Mouse (Mus musculus): ENCODE data around the gene Mical3. TPM values are rescaled to one million over a fixed set of nuclear protein-coding genes. Genes with fewer than 3 reads are reported as not detected.

The Mical3 gene
- 12.8 and 15.3 TPM in 2 replicates for polyA plus RNA-seq (2015; fragmentation: Nextera tagmentation; extraction: Ambion mirVana)

DNA sequence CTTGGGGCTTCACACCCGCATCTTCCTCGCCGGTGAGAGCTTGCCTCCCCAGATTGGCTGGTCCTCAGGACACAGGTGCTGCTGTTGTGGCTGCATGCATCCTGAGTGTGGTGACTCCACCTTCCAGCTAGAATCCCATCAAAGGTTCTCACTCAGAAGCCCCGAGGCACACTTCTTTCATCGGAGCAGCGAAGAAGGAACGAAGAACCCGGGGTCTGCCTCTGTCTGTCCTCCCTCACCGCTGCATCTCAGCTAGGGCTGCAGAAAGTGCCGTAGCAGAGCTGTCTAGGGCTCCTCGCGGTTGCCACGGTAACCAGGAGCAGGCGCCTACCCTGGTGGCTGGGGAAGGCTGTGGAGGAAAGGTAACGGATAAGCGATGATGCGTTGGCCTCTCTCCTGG is at the start of gene Mical3:
TSS of gene Mical3 (minus strand) at position 227 of the 400 bp plus-strand sequence.
- DNase-seq (ENCODE audit: low spot score): peak; percentile 49

DNA sequence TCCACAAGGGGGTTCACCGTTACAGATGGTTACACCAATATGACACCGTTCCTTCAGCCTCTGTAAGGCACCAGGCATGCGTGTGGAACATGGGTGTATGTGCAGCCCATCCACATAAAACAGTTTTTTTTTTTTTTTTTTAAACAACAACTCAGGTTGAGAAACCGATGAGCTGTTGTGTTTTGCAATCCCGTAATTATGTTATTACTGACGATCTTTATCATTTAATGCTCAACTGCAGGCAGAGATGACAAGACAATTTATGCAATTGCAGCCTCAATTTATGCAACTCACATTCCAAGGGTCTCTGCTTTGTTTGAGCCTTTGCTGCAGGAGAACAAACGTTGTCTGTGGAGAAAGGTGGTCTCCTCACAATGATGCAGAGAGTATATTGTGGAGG is 49.0 kb upstream of the Mical3 start:
- DNase-seq (ENCODE audit: low spot score): no peak

GRCm38 (mm10) chr6:121178700-121179358 is 48.0 kb upstream of the Mical3 start:
- peak; percentile 68 for DNase-seq (ENCODE audit: low spot score)

GRCm38 (mm10) chr6:121177118-121177708 is 46.4 kb upstream of the Mical3 start:
- no peak for DNase-seq (ENCODE audit: low spot score)

GRCm38 (mm10) chr6:121176731-121177098 is 45.9 kb upstream of the Mical3 start:
- DNase-seq (ENCODE audit: low spot score): no peak

DNA sequence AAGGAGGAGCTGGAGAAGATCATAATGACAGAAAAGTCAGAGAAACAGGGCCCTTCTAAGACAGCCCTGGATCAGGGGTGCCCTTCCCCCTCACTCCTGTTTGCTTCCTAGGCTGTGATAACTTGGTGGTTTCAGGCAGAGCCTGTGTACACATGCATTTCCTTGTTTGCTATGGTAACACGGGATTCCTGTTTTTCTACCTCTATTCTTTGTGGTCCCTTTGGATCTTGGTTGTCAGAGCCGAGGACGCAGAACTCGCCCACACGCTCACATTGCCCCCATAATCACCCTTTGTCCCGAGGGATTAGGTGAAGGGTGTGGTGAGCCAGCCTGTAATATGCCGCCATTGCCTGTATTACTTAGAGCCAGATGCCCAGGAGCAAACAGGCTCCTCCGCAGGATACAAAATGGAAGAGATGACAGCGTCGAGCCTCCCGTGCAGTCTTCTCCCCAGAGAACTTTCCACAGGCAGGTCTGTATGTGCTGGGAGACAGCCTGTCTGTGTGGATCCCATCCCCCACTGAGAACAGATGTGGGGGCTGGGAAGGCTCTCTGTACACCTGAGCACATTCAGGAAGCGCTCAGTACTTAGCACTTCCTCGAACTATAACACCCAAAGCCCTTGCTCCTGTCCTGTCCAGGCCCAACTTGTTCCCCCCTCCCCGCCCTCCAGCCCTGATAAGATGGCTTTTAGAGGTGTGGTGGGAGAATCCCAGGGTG is 45.4 kb upstream of the Mical3 start:
- DNase-seq (ENCODE audit: low spot score): no peak

- no peak for DNase-seq (ENCODE audit: low spot score)
Measured at GRCm38 (mm10) chr6:121174761-121175160, 44.0 kb upstream of the Mical3 start.

- DNase-seq (ENCODE audit: low spot score): no peak
Measured at GRCm38 (mm10) chr6:121173471-121173870, 42.7 kb upstream of the Mical3 start.

DNA sequence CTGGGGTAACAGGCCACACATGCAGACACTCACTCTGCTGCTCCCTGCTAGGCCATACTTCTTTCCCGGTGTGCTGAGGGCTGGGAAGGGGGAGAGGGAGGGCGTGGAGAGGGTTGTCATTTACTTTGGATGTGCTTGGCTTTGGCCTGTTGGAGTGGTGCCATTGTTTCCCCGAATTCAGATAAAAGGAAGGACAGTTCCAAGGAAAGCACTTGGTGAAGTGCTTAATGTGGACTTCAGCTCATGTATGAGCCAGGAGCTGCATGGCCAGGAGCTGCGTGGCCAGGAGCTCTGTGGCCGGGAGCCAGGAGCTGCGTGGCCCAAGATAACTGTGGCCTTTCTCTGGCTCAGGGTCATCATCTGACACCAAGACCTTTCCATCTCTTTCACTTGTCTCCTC is 40.3 kb upstream of the Mical3 start:
- no peak for DNase-seq (ENCODE audit: low spot score)

- DNase-seq (ENCODE audit: low spot score): no peak
Measured at GRCm38 (mm10) chr6:121167381-121167975, 36.7 kb upstream of the Mical3 start.

DNA sequence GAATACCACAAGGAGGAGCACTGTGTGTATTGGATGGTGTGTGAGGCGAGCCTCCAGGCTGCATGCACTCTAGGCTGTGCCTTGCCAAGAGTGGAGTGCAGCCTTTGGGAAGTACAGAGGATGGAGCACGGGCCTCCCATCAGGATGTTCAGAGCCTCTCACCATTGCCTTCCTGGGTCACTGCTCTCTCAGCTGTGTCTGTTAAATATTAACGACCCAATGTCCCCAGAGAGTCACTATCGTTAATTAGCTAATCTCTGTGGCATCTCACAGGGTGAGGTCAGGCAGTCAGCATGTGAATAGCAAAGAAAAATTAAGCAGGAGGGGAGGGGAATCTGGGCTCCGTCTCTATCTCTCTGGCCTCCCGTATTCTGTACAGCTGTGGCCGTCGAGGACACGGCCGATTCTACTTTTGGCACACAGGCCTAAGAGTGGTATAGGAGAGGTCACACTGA is 35.3 kb upstream of the Mical3 start:
- DNase-seq (ENCODE audit: low spot score): no peak

GRCm38 (mm10) chr6:121162616-121163015 is 31.8 kb upstream of the Mical3 start:
- no peak for DNase-seq (ENCODE audit: low spot score)

DNA sequence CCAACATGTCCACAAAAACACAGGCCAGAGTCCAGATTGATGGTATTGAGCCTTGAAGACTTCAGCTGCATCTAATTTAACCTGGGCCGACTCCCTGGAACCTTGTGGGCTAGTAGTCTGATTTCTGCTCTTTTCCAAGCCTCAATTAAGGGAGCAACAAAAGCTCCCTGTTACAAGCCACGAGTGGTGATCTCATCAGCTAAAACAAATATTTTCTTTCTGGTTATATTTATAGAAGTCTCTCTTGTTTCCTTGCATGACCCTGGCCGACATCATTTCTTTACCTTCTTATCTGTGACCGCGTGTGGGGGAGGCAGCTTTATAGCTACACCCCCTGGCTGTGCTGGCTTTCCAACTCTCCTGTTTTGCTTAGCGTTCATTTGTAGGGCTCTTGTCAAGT is 29.3 kb upstream of the Mical3 start:
- no peak for DNase-seq (ENCODE audit: low spot score)

- DNase-seq (ENCODE audit: low spot score): no peak
Measured at GRCm38 (mm10) chr6:121159616-121160015, 28.8 kb upstream of the Mical3 start.

DNA sequence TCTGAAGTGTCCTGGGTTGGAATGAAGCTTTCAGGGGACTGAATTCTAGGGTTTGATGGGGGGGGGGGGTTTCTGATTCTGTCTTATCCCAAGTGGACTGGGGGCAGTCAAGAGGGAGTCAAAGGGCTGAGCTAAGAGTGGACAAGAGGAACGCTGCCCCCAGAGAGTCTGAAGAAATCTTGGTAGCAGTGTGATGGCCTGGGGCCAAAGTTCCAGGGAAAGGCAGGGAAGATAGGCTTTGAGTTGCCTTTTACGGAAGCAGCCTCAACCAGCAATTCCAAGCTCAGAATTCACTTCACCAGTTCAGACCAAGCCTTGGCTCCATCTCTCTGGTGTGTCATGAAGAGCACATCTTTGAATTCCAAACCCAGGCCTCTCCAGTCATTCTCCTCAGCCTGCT is 25.2 kb upstream of the Mical3 start:
- no peak for DNase-seq (ENCODE audit: low spot score)

DNA sequence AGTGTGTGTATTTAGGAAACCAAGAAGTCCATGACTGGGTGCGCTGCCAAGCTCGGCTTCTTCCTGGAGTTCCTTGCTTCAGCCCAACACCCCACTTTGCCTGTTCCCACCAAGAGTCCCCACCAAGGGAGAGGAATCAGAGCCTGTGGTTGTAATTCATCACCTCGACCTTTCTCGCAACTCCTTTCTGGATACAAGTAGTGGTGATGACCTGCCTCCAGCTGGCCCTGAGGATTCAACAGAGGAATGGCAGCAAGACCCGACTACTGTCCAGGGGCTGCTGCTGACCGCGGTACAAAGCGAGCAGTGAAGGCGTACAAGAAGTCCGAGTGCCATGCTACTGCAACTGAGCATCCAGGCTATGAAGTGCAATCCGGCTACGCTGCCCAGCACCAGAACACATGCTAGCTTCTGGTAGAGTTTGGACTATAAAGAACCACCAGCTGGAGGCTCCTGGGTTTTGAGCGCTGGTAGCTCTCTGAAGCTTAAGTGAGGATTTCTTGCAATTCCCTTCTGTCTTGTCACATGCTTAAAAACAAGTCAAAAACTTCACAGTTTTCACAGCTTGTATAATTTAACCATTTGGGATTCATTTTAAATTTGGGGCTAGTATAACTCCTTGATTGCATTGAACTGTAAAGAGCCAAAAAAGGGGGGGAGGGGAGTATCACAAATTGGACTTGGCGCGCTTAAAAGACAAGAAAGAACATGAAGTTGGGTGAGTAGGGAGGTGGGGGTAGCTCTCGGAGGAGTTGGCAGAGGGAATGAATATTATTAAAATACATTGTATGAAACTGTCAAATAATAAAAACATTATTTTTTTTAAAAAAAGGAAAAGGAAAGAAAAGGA is 23.9 kb upstream of the Mical3 start:
- DNase-seq (ENCODE audit: low spot score): no peak

GRCm38 (mm10) chr6:121153177-121153576 is 22.4 kb upstream of the Mical3 start:
- DNase-seq (ENCODE audit: low spot score): no peak

DNA sequence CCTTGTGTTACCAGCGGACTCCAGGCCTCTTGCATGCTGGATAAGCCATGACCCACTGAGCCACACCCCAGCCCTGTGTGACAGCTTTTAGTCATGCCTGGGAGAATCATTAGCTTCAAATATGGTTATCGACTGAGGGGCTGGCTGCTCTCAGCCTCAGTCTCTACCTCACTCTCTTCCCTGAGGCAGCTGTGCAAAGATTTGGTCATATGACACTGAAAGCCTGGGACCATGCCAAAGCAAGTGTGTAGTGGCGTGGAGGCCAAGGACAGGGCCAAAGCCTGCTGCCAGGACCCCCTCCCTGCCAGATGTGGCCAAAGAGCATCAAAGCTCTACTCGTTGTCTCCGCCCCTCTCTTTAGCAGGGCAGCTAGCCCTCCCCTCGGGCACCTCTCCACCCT is 20.9 kb upstream of the Mical3 start:
- no peak for DNase-seq (ENCODE audit: low spot score)

DNA sequence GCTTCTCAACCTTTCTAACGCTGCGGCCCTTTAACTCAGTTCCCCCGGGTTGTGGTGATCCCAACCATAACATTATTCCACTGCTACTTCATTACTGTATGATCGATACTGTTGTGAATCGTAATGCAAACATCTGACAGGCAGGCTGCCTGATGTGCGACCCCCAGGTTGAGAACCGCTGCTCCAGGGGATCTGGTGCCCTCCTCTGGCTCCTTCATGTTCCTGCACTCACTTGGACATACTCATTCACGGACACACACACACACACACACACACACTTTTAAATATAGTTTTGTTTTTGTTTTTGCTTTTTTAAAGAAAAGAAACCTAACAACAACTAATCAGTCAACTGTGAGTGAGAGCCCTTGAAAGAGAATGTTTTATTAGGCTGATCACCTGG is 19.3 kb upstream of the Mical3 start:
- no peak for DNase-seq (ENCODE audit: low spot score)

DNA sequence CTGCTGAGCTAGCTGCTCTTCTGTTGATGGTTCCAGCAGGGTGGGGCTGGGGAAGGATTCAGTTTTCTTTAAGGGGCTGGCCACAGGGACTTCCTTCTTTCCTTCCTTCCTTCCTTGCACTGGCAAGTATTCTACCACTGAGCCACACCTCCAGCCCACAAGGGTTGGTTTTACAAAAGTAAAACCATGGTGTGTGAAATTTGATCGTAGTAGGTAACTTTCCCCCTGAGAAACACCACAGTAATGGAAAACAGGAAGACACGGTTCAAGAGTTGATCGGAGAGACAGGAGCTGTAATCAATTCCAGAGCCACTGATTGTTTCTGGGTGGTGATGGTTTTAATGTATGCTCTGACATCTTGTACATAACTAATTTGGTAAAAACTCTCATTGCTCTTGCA is 18.6 kb upstream of the Mical3 start:
- DNase-seq (ENCODE audit: low spot score): no peak

DNA sequence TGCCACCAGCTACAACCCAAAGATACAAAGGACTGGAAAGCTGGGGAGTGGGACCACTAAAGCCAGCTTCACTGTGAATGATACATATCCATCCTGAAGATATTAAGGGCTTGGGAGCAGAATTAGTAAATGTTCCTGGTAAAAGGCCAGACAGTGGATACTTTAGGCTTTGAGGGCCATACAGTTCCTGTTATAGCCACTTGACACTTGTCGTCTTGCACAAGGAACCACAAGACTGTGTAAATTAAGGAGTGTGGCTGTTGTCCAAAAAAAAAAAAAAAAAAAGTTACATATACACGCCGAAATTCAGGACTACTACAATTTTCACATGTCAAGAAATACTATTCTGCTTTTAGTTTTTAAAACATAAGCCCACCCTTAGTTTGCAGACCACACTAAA is 17.6 kb upstream of the Mical3 start:
- no peak for DNase-seq (ENCODE audit: low spot score)
